Mouse (Mus musculus): ENCODE data around the gene Bcl11a.

DNA sequence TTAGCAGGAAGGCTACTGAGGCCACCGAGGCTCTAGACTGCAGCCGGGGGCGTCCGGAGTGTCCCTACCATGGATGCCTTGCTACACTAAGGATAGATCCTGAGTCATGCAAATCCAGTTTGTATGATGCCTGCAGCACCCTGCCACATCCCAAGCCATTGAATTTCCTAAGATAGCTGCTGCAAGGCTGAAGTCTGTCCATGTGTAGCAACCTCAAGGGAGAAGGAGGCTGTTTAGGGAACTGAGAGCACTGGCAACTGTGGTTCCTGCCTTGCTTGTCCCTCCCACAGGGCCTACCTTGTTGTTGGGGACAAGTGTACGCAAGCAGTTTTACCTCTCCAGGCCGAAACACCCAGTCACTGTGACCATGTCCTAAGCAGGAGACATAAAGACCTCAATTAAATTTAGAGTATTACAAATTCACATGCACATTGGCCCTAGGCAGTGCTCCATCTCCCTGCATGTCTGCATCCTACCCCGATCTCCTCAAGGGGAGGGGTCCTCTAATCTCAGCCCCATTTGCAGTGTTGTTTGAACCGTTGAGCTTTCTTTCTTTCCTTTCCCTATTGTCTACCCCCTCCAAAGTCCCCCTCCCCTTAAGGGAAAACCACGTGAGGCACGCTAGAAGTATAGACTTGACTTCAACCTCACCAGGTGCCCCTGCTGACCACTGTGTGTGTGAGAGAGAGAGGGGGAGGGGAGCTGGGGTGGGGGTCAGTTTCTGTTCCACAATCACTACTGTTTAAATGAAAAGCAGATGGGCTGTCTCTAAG is 63.8 kb downstream of the Bcl11a start:
- no peak for TF ChIP-seq MAFK (IDR thresholded peaks at IDR 0.05; ENCODE audit: insufficient read depth, low read depth, low read length)
- no peak for TF ChIP-seq ZC3H11A (IDR thresholded peaks at IDR 0.05; ENCODE audit: borderline replicate concordance, low read depth, low read length)
- TF ChIP-seq CHD2 (IDR thresholded peaks at IDR 0.05; ENCODE audit: low read depth, low read length), result no peak
- no peak for TF ChIP-seq ZNF384 (IDR thresholded peaks at IDR 0.05; ENCODE audit: low read depth, low read length)

All from ES-E14 (cell line).